Mouse (Mus musculus): ENCODE results near the gene Gm26602.
"Not testable (repeated sequence)": the region's sequence is repeated elsewhere in the genome, so short reads cannot be mapped to it uniquely, and the experiment has no call there.

Gm26602 gene

DNA sequence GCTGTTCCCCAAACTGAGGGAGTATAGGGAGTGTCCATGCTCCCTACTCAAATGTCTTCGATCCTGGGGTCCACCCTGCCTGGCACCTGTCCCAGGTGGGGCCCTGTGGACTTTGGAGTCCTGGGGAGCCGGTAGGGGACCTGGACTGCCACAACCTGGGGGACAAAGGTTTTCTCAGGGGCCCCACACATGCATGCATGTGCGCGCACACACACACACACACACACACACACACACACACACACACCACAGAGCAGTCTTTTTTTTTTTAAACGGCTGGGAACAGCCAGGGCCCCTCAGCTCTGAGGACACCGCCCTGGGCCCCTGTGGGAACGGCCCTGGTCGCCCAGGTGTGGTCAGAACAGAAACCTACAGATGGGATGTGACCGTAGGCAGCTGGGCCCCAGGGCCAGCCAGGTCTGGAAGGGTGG, 32.8 kb downstream of the Gm26602 start:
- DNase-seq (ENCODE audit: low read depth, low spot score), result no peak
- Histone ChIP-seq H3K27me3 (ENCODE audit: control insufficient read depth, insufficient read depth, low read length, poor library complexity, severe bottlenecking) (no peaks in the 10 kb centered on the region), H3K36me3 (ENCODE audit: control insufficient read depth, insufficient read depth, low read length, poor library complexity, severe bottlenecking) (no peaks in the 10 kb centered on the region; the same call in 1 of the 2 replicates)

DNA sequence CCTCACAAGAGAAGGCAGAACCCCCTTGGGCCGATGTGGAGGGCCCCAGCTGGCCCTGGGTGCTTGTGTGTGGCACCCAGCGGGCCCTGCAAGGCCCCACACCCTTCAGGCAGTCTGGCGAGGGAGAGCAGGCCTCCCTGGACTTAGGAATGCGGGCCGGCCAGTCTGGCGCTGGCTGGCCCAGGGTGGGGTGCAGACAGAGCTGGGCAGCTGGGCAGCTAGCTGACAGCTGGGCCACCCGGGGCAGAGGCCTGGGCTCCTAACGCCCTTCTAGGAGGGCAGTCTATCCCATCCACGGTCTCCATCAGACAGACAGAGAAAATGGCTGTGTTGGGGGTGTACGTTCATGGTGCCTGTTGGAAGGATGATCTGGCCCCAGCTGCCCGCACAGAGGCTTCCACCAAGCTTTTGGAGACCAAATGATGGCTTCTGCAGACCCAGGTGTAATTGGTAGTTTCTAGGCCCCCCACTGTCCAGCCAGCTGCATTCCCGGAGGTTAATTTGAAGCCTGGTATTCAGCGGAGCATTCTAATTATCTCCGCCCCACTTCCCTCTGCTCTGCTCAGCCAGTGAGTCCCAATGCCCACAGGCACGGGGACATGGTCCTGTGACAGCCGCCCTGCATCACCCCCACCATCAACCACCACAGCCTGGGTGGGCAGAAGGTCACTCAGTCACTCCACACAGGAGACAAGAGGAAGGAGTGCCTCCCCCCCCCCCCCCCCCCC, 35.0 kb downstream of the Gm26602 start:
- Histone ChIP-seq H3K36me3 (ENCODE audit: control insufficient read depth, insufficient read depth, low read length, poor library complexity, severe bottlenecking) (no peaks in the 10 kb centered on the region; the same call in 1 of the 2 replicates), H3K27me3 (ENCODE audit: control insufficient read depth, insufficient read depth, low read length, poor library complexity, severe bottlenecking) (no peaks in the 10 kb centered on the region)
- no peak for DNase-seq (ENCODE audit: low read depth, low spot score)

DNA sequence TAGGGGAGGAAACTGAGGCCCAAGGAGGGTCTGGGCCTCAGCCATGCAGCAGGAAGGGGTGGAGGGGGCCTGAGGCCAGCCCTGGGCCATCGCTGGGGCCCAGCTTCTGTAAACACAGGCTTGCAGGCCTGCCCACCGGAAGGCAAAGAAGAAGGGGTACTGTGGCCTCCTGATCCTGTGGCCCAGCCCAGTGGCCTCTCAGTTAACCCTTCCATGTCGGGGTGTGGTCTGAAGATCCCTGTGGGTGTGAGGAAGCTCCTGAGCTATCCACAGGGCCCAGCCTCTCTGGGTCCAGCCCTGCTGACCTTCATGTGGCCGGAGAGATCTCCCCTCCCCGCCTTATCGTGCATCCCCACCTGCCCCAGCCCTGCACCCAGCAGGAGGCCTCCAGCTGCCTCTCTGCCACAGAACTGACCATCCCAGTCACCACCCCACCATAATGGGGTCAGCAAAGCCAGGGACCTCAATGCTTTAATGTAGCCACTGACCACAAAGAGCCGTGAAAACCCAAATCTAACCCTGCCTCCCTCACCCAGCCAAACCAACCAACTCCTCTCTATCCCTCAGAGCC, 36.2 kb downstream of the Gm26602 start:
- no peaks in the 10 kb centered on the region for H3K27me3 ChIP-seq (ENCODE audit: control insufficient read depth, insufficient read depth, low read length, poor library complexity, severe bottlenecking)
- H3K36me3 ChIP-seq (ENCODE audit: control insufficient read depth, insufficient read depth, low read length, poor library complexity, severe bottlenecking), result peaks cover 2% of the 10 kb centered on the region; the same call in 1 of the 2 replicates
- DNase-seq (ENCODE audit: low read depth, low spot score), result no peak

DNA sequence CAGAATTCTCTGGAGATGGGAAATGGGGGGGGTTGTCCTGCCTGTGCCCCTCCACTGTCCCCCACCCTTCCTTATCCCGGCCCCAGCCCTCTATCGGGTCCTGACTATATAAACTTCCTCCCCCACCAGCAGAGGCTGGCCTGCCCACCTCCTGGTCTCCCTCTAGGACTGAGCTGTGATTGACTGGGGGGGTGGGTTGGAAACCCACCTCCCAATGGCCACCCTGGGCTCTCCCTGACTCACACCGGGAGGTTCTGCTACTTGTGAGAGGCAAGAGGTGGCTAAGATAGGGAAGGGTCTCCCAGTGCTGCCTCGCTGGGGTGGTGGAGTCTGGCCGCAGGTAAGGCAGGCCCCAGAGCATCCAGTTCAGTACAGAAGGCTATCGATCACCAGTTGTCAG, 36.8 kb downstream of the Gm26602 start:
- no peak for DNase-seq (ENCODE audit: low read depth, low spot score)
- Histone ChIP-seq H3K27me3 (ENCODE audit: control insufficient read depth, insufficient read depth, low read length, poor library complexity, severe bottlenecking) (no peaks in the 10 kb centered on the region), H3K36me3 (ENCODE audit: control insufficient read depth, insufficient read depth, low read length, poor library complexity, severe bottlenecking) (peaks cover 2% of the 10 kb centered on the region; the same call in 1 of the 2 replicates)

DNA sequence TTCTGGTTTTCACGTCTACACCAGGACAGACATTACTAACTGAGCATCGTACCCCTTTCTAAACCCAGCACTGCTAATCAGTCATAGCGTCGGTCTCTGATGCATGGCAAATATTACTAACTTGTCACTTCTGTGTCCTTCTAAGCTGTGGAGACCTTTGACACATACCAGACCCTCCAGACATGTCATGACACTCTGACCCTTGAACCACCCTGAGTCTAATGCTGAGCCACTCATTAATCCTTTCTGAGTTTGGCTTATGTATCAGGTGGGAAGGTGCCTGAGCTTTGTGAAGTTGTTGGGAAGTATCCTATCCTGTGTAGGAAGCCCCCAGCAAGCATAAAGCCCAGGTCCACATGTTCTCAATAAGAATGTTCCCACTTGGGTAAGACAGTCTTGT, 39.2 kb downstream of the Gm26602 start:
- no peak for DNase-seq (ENCODE audit: low read depth, low spot score)
- Histone ChIP-seq H3K36me3 (ENCODE audit: control insufficient read depth, insufficient read depth, low read length, poor library complexity, severe bottlenecking) (peaks cover 2% of the 10 kb centered on the region; the same call in 1 of the 2 replicates), H3K27me3 (ENCODE audit: control insufficient read depth, insufficient read depth, low read length, poor library complexity, severe bottlenecking) (no peaks in the 10 kb centered on the region)

DNA sequence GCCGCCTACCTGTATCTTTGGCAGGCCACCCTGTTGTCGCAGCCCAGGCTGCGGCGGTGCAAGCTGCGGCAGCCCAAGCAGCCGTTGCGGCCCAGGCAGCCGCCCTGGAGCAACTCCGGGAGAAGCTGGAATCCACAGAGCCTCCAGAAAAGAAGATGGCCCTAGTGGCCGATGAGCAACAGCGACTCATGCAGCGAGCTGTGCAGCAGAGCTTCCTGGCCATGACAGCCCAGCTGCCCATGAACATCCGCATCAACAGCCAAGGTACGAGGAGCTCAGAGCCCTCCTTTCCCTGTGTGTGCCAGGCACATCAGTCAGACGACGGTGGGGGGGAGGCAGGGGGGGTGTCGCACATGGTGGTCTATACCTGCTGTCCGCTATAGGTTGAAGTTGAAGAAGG, 40.0 kb downstream of the Gm26602 start:
- DNase-seq (ENCODE audit: low read depth, low spot score), result no peak
- H3K36me3 ChIP-seq (ENCODE audit: control insufficient read depth, insufficient read depth, low read length, poor library complexity, severe bottlenecking), result peaks cover 2% of the 10 kb centered on the region; the same call in 1 of the 2 replicates
- H3K27me3 ChIP-seq (ENCODE audit: control insufficient read depth, insufficient read depth, low read length, poor library complexity, severe bottlenecking), result no peaks in the 10 kb centered on the region

DNA sequence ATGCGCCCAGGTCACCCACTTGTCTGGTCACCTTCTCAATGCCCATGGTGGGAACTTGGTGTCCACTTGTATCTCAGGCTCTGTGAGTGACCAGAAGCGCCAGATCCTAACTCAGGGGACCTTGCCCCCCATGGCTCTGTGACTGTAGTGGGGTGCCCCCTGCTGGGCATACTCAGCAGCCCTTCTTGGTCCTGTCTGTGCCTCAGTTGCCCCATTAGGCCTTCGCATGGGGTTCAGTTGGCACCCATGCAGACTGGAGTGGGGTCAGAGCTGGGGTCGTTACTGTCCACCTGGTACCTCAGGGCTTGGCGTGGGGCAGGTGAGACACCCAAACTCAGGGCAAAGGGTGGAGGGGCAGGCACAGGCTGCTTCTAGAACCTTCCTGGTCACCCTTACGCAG, 43.3 kb downstream of the Gm26602 start:
- no peaks in the 10 kb centered on the region for H3K27me3 ChIP-seq (ENCODE audit: control insufficient read depth, insufficient read depth, low read length, poor library complexity, severe bottlenecking)
- peaks cover 2% of the 10 kb centered on the region; the same call in 1 of the 2 replicates for H3K36me3 ChIP-seq (ENCODE audit: control insufficient read depth, insufficient read depth, low read length, poor library complexity, severe bottlenecking)
- DNase-seq (ENCODE audit: low read depth, low spot score), result peak; percentile 67

DNA sequence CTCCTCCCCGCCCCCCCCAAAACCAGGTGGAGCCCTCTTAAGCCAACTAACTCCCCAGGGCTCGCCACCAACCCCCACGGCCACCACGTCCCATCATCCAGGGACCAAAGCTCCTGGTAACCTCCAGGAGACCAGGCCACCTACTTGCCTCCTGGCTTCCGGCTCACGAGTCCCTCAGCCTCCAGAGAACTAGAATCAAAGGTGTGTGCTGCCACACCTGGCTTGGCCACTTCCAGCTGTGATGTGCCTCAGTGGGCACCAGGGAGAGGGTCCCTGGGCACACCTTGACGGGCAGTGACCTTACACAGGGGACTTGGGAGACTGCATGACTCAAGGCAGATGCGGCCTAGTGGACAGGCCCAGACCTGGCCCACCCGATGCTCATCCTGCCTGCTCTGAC, 45.0 kb downstream of the Gm26602 start:
- no peak for DNase-seq (ENCODE audit: low read depth, low spot score)
- H3K27me3 ChIP-seq (ENCODE audit: control insufficient read depth, insufficient read depth, low read length, poor library complexity, severe bottlenecking), result no peaks in the 10 kb centered on the region
- H3K36me3 ChIP-seq (ENCODE audit: control insufficient read depth, insufficient read depth, low read length, poor library complexity, severe bottlenecking), result peaks cover 2% of the 10 kb centered on the region; the same call in 1 of the 2 replicates

DNA sequence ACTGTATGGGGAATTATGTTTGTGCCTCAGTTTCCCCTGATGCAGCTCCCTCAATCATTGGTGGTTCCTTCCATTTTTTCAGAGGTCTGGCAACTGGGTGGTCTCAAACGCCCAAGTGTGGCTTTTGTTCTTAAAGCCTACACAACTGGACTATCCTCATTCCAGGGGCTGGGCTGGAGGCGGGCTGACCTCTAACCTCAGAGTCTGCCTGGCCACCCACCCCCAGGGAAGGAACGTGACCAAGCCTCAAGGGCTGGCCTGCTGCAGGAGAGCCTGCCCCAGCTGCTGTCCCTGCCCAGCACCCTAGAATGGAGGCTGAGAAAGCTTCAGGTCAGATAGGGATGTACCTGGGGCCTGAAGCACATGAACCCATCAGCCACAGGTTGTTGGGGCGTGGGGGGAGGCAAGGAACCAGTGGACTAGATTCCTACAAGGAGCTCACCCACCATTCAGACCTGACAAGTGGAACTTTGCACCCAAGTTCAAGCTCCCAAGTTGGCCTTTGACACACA, 46.0 kb downstream of the Gm26602 start:
- Histone ChIP-seq H3K36me3 (ENCODE audit: control insufficient read depth, insufficient read depth, low read length, poor library complexity, severe bottlenecking) (no peaks in the 10 kb centered on the region), H3K27me3 (ENCODE audit: control insufficient read depth, insufficient read depth, low read length, poor library complexity, severe bottlenecking) (no peaks in the 10 kb centered on the region)
- no peak for DNase-seq (ENCODE audit: low read depth, low spot score)

DNA sequence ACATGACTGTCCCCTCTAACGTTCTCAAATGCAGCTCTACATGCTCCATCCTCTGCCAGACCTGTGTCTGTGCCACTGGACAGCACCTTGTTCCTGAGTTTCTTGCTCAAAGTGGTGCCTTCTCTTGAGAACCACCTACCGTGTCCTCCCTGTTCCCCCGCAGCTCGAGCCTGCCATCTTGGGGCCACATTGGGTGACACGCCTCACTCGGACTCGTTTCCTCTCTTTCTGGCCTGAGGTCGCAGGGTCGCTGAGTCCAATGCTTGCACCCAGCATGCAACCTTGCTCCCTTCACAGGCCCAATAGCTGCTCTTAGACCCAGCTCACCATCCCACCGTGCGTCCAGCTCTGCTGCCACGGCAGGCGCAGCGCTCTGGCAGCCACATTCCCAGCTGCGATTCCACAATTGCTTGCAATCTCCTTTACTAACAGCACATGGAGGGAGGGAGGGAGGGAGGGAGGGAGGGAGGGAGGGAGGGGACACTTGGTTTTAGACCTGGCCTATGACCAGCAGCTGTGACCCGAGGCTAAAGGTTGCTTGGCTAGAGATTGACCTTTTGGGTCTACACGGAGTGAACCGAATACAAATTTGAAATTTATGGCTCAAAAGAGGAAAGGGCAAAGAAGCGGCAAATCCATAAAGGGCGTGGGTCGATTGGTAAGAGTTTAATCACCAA, 47.6 kb downstream of the Gm26602 start:
- DNase-seq (ENCODE audit: low read depth, low spot score), result peak; percentile 88
- Histone ChIP-seq H3K27me3 (ENCODE audit: control insufficient read depth, insufficient read depth, low read length, poor library complexity, severe bottlenecking) (no peaks in the 10 kb centered on the region), H3K36me3 (ENCODE audit: control insufficient read depth, insufficient read depth, low read length, poor library complexity, severe bottlenecking) (no peaks in the 10 kb centered on the region; the same call in 1 of the 2 replicates)

DNA sequence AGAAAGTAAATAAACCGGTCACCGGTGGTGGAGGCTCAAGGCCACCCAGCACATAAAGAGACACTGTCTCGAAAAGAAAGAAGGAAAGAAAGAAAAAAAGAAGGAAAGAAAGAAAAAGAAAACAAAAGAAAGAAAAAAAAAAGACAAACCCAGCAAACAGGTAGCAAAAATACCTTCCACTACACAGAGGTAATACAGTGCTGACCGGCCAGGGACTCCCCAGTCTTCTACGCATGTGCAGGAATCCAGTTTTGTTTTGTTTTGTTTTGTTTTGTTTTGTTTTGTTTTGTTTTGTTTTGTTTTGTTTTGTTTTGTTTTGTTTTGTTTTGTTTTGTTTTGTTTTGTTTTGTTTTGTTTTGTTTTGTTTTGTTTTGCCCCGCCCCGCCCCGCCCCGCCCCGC, 48.8 kb downstream of the Gm26602 start:
- not testable (repeated sequence) for DNase-seq (ENCODE audit: low read depth, low spot score); H3K27me3 ChIP-seq (ENCODE audit: control insufficient read depth, insufficient read depth, low read length, poor library complexity, severe bottlenecking); H3K36me3 ChIP-seq (ENCODE audit: control insufficient read depth, insufficient read depth, low read length, poor library complexity, severe bottlenecking)

DNA sequence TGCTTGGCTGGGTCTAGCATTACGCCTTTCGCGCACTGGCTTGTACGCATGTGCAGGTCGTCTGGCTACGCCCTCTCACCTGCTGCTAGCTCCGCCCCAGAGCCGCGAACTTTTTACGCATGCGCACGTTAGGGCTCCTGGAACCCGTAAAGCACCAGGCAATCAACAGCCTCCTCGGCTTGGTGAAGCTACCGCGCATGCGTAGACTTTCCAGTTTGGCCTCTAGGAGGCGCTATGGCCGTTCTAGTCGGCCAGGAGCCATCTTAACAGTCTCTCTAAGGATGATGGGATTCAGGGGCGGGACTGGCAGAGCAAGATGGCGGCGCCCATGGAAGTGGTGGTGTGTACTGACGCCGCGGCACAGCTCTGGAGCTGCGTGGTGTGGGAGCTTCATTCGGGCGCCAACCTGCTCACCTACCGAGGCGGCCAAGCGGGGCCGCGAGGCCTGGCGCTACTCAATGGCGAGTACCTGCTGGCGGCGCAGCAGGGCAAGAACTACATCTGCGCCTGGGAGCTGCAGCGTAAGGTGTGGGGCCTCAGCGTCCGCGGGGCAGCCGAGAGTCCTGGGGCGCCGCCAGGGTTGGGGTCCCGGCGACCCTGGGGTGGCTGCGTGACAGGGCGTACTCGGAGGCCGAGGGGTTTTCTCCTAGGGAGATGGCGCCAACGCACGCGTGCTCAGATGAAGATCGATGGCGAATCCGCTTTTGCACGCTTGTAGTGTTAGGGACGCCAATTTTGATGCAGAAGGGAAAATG, 49.4 kb downstream of the Gm26602 start, which contains the start of gene Wdr18:
Gene Wdr18 (plus strand): TSS at position 306 of the 755 bp plus-strand sequence.
- no peaks in the 10 kb centered on the region for H3K27me3 ChIP-seq (ENCODE audit: control insufficient read depth, insufficient read depth, low read length, poor library complexity, severe bottlenecking)
- DNase-seq (ENCODE audit: low read depth, low spot score), result peak; percentile 100
- no peaks in the 10 kb centered on the region; the same call in 1 of the 2 replicates for H3K36me3 ChIP-seq (ENCODE audit: control insufficient read depth, insufficient read depth, low read length, poor library complexity, severe bottlenecking)

All from splenic B cell, adult 2 months (primary cell).